In the genomic region with DNA sequence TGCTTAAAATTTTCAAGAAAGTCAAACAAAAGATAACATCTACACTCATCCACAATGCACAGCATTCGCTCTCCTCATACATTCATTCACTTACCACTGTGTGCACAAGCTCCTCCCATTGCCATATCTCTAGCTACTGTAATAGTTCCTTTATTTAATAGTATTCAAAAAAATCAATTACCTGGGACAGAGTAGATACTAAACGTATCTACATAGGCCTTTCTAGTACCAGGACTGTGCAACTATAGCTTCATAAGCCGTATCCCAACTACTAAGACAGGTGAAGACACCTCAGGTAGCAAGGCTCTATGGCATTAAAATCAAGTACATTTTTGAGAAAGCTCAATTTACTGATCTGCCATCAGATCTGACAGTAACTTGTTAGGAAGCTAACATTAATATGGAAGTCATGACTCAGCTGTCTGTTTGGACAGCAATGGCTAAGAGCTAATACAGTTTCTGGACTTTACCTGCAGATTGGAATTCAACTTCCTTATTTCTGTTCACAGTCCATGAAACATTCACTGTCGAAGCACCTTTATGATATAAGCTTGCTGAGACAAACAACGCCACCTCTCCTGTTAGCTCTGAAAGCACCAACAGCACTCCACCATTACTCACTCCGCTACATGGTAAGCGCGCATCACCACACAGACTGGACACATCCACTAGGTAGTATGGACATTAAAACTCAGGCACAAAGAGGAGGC, we compare ENCODE assay signal across 27 mouse cellular contexts.
"Had no signal": no experiment of that assay in that cellular context is flagged by ENCODE, and none has a peak within 500 bp of the region (broad histone marks: within the 10 kb centered on the region; RNA-seq: fewer than 3 reads in every experiment).

No protein-coding gene starts in this region.

- DNase-seq: gastrocnemius, postnatal 10 days; gastrocnemius, postnatal 25 days; heart, adult 18-20 months; heart, postnatal 10 days; heart, postnatal 4 days; kidney, adult 11 months; kidney, adult 2 months; kidney, adult 9 months; kidney, postnatal 14 days; kidney, postnatal 36 days; layer of hippocampus, adult 9-11 months; layer of hippocampus, postnatal 36 days; liver; liver, embryonic 13.5 days had no signal

- ATAC-seq: hindbrain, embryonic 16.5 days; inflammation-experienced regulatory T-cells, adult 6 months had no signal

- H3K9me3 ChIP-seq: heart, embryonic 10.5 days; heart, embryonic 12.5 days; hindbrain, embryonic 10.5 days; hindbrain, embryonic 12.5 days; kidney, embryonic 15.5 days; limb, embryonic 10.5 days; limb, embryonic 12.5 days; liver, embryonic 13.5 days had no signal

- H3K9ac ChIP-seq: heart, embryonic 12.5 days; hindbrain, embryonic 12.5 days; hindbrain, embryonic 14.5 days; kidney, embryonic 15.5 days; limb, embryonic 12.5 days; liver, embryonic 13.5 days had no signal

- H3K4me3 ChIP-seq: gastrocnemius, adult 2 months; heart, embryonic 10.5 days; heart, embryonic 12.5 days; hindbrain, embryonic 10.5 days; hindbrain, embryonic 12.5 days; kidney, embryonic 15.5 days; limb, embryonic 10.5 days; limb, embryonic 12.5 days; liver, embryonic 13.5 days had no signal

- H3K27ac ChIP-seq: gastrocnemius, adult 2 months; heart, embryonic 10.5 days; hindbrain, embryonic 10.5 days; hindbrain, embryonic 12.5 days; hindbrain, embryonic 14.5 days; kidney, embryonic 15.5 days; kidney, postnatal 0 days; limb, embryonic 10.5 days; limb, embryonic 12.5 days; liver, embryonic 13.5 days had no signal

- H3K4me2 ChIP-seq: heart, embryonic 12.5 days; hindbrain, embryonic 12.5 days; hindbrain, embryonic 14.5 days; kidney, embryonic 15.5 days; limb, embryonic 12.5 days; liver, embryonic 11.5 days; liver, embryonic 13.5 days had no signal

- H3K4me1 ChIP-seq: heart, embryonic 10.5 days; kidney, embryonic 15.5 days; limb, embryonic 12.5 days; liver, embryonic 13.5 days had no signal

- H3K36me3 ChIP-seq: heart, embryonic 10.5 days; heart, embryonic 12.5 days; hindbrain, embryonic 10.5 days; hindbrain, embryonic 12.5 days; kidney, embryonic 15.5 days; liver, embryonic 13.5 days had no signal

- H3K27me3 ChIP-seq: heart, embryonic 12.5 days; hindbrain, embryonic 12.5 days; kidney, embryonic 15.5 days; limb, embryonic 12.5 days; liver, embryonic 13.5 days had no signal
